Mouse (Mus musculus) embryonic fibroblast, embryonic 13.5 days (primary cell): Measurements from ENCODE around the gene Lpin1.

ENCODE experiments used
- CTCF ChIP-seq: IDR thresholded peaks from 2 replicates; pipeline ENCODE4 v1.5.1; 2011; ENCODE audit warnings: mild to moderate bottlenecking, control low read depth, low read length, moderate library complexity, borderline replicate concordance; ENCODE audit not compliant: insufficient read depth
- POLR2A ChIP-seq: IDR thresholded peaks from 2 replicates; pipeline ENCODE4 v1.6.1; 2011; ENCODE audit warnings: low read depth, mild to moderate bottlenecking, control low read depth, low read length, moderate library complexity

GRCm38 (mm10) chr12:16602271-16602670, 8.5 kb downstream of the Lpin1 start:
- TF ChIP-seq POLR2A: no peak
- no peak for TF ChIP-seq CTCF
